Mouse (Mus musculus) E14TG2a.4 (cell line): ENCODE measurements around the gene Gtpbp10.

ENCODE experiments used
- H3K27me3 ChIP-seq: 2 replicates; pipeline ENCODE4 v1.6.1; 2014; ENCODE audit warnings: low read length, control low read depth; ENCODE audit not compliant: insufficient read depth
- H3K36me3 ChIP-seq: 2 replicates; pipeline ENCODE4 v1.6.1; 2014; ENCODE audit warnings: low read length, control low read depth; ENCODE audit not compliant: insufficient read depth
- H3K4me1 ChIP-seq: replicated peaks from 2 replicates; pipeline ENCODE4 v1.6.1; 2014; ENCODE audit warnings: low read depth, low read length, control low read depth
- H3K4me3 ChIP-seq: replicated peaks from 2 replicates; pipeline ENCODE4 v1.5.1; 2014; ENCODE audit warnings: mild to moderate bottlenecking, low read length
- H3K9me3 ChIP-seq: 2 replicates; pipeline ENCODE4 v1.6.1; 2014; ENCODE audit warnings: low read length, control low read depth
- CTCF ChIP-seq: conservative IDR thresholded peaks from 2 replicates; pipeline ENCODE4 v1.5.1; 2014; ENCODE audit warnings: low read length
- NANOG ChIP-seq: IDR thresholded peaks from 2 replicates; pipeline ENCODE4 v1.6.1; 2014; ENCODE audit warnings: borderline replicate concordance, low read length, mixed read lengths
- POU5F1 ChIP-seq: IDR thresholded peaks from 2 replicates; pipeline ENCODE4 v1.6.1; 2014; ENCODE audit warnings: low read length, borderline replicate concordance

The Gtpbp10 gene

GRCm38 (mm10) chr5:5559079-5559740, at the start of gene Gtpbp10:
Gene Gtpbp10 (minus strand): TSS chr5:5559538.
- TF ChIP-seq POU5F1 (no peak), CTCF (no peak), NANOG (no peak)
- Histone ChIP-seq H3K9me3 (no peaks in the 10 kb centered on the region), H3K27me3 (no peaks in the 10 kb centered on the region), H3K4me3 (peak within 1 kb of the TSS; percentile 89), H3K4me1 (peaks cover 26% of the 10 kb centered on the region), H3K36me3 (peaks cover 26% of the 10 kb centered on the region)

GRCm38 (mm10) chr5:5587686-5588085, 28.3 kb upstream of the Gtpbp10 start:
- H3K36me3 ChIP-seq = no peaks in the 10 kb centered on the region

GRCm38 (mm10) chr5:5573749-5574317, 14.5 kb upstream of the Gtpbp10 start, which contains the start of gene Gm8773:
Gene Gm8773 (plus strand): TSS chr5:5573799.
- H3K9me3 ChIP-seq = no peaks in the 10 kb centered on the region
- no peak for TF ChIP-seq CTCF
- no peak for TF ChIP-seq POU5F1
- no peak for TF ChIP-seq NANOG
- H3K4me3 ChIP-seq = peak within 1 kb of the TSS; percentile 81
- peaks cover 20% of the 10 kb centered on the region for H3K27me3 ChIP-seq
- H3K4me1 ChIP-seq = peaks cover 7% of the 10 kb centered on the region
- H3K36me3 ChIP-seq = no peaks in the 10 kb centered on the region

More at GRCm38 (mm10) chr5:5587686-5588085, 28.3 kb upstream of the Gtpbp10 start:
- 0 out of 2 replicates have a peak, but pooled peaks cover 2% of the 10 kb centered on the region for H3K27me3 ChIP-seq
- no peaks in the 10 kb centered on the region for H3K4me1 ChIP-seq
- no peak overlapping the region for H3K4me3 ChIP-seq
- no peaks in the 10 kb centered on the region for H3K9me3 ChIP-seq
- TF ChIP-seq POU5F1 (no peak), CTCF (peak; percentile 55)

DNA sequence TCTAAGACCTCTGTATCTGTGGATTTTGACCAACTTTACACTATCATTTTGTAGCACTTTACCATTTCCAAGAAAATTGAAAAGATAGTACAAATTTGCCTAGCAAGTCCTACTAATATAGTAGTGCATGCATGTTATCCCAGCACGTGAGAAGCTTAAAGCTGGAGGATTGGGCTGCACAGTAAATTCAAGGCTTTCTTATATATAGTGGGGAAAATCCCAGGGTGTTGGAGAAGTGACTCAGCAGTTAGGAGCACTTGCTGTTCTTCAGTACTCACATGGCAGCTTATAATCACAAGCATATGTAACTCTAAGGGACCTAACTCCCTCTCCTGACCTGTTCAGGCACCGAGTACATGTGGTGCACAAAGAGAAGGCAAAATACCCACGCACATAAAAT, 3.1 kb upstream of the Gtpbp10 start:
- no peak for TF ChIP-seq POU5F1
- TF ChIP-seq CTCF = no peak
- TF ChIP-seq NANOG = no peak
- Histone ChIP-seq H3K4me1 (peaks cover 20% of the 10 kb centered on the region), H3K9me3 (no peaks in the 10 kb centered on the region), H3K27me3 (no peaks in the 10 kb centered on the region), H3K4me3 (no peak overlapping the region), H3K36me3 (no peaks in the 10 kb centered on the region)

DNA sequence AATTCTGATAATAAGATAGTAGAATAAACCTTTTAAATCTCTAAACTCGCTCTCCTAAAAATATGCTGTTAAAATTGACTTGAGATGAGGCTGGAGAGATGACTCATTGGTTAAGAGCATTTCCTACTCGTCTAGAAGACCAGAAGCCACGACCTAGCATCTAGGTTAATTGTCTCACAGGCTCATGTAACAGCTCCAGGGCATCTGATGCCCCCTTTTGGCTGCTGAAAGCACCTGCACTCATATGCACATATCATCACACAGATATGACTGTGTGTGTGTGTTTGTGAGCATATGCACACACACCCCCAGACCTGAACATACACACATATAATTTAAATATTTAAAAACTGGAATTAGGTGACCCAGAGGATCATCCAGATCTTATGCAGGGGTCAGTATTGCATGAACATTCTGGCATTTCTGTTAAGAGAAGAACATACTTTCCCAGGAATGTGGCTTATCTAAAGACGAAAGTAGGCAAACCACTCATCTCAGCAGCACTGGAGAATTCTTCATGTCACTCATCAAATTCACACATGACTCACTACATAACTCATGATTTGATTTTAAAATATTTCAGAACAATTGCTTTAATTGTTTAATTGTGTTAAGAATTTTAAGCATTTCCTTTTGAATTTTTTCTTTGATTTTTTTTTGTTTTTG, 1.8 kb upstream of the Gtpbp10 start:
- Histone ChIP-seq H3K4me3 (no peak overlapping the region), H3K27me3 (no peaks in the 10 kb centered on the region), H3K9me3 (no peaks in the 10 kb centered on the region), H3K36me3 (peaks cover 8% of the 10 kb centered on the region; the same call in 1 of the 2 replicates), H3K4me1 (peaks cover 26% of the 10 kb centered on the region)
- TF ChIP-seq NANOG (no peak), CTCF (peak; percentile 46)

DNA sequence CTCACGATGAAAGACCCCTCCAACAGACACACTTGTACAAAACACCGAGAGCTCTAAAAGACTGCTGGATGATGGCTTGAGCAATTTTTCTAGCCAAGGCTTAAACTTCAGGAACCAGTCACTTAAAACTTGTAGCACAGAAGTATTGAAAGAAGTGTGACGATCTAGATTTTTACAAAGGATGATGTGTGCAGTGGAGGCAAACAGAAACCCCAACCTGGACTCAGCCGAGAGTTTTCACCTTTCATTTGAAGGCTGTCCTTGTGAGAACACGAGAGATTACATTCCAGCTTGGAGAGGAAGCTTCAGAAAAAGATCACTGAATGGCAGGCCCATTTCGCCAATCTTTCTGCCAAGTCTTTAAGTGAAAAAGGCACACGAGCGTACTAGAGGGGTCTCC, 460 bp upstream of the Gtpbp10 start:
- H3K4me3 ChIP-seq = peak overlapping the region; percentile 89
- no peaks in the 10 kb centered on the region for H3K9me3 ChIP-seq
- no peaks in the 10 kb centered on the region for H3K27me3 ChIP-seq
- no peak for TF ChIP-seq NANOG
- peaks cover 26% of the 10 kb centered on the region for H3K4me1 ChIP-seq
- peaks cover 20% of the 10 kb centered on the region for H3K36me3 ChIP-seq

DNA sequence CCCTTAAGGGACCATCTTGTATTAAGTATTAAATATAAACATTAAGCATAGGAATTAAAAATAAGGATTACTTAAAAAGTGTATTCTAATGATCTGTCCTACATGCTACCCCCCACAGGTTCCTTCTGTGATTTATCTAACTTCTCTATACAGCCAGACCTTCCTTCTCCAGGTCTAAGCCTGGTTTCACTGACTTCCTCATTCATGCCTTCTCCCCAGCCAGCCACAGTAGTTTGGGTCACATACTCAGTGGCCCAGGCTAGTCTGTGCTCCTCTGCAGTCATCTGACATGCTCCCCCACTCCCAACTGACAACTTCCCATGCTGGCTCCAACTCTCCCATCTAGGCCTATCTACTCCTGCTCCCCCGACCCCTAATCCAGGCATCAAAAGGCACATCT, 8.2 kb downstream of the Gtpbp10 start:
- TF ChIP-seq CTCF (no peak), POU5F1 (no peak), NANOG (no peak)
- H3K9me3 ChIP-seq = no peaks in the 10 kb centered on the region
- no peaks in the 10 kb centered on the region for H3K27me3 ChIP-seq
- H3K4me1 ChIP-seq = no peaks in the 10 kb centered on the region; the same call in 1 of the 2 replicates
- no peak overlapping the region for H3K4me3 ChIP-seq
- peaks cover 89% of the 10 kb centered on the region for H3K36me3 ChIP-seq

GRCm38 (mm10) chr5:5540385-5540784, 19.0 kb downstream of the Gtpbp10 start:
- H3K36me3 ChIP-seq = peaks cover 93% of the 10 kb centered on the region
- H3K4me1 ChIP-seq = peaks cover 18% of the 10 kb centered on the region
- H3K9me3 ChIP-seq = no peaks in the 10 kb centered on the region
- no peaks in the 10 kb centered on the region for H3K27me3 ChIP-seq
- no peak for TF ChIP-seq NANOG
- peak; percentile 38; the same call in 1 of the 2 replicates for TF ChIP-seq POU5F1
- no peak overlapping the region for H3K4me3 ChIP-seq
